Comparison of ENCODE assay signal across 8 mouse cellular contexts in genomic region chr19:42272003-42272963, GRCm38 (mm10). TPM values are rescaled to one million over a fixed set of nuclear protein-coding genes. Genes with fewer than 3 reads are reported as not detected.
DNase-seq lines count a peak whose midpoint lies in the region; ATAC-seq and TF ChIP-seq lines count a peak whose summit lies in the region.
"Had no signal": no experiment of that assay in that cellular context is flagged by ENCODE, and none has a peak within 500 bp of the region (broad histone marks: within the 10 kb centered on the region; RNA-seq: fewer than 3 reads in every experiment).

No protein-coding gene starts in this region.

- peak; percentile 32 for DNase-seq in Muller cell, postnatal 12 days (ENCODE audit: inconsistent ontology term)
- DNase-seq in brain, embryonic 14.5 days (ENCODE audit: low read depth) = peak; percentile 86
- DNase-seq in fibroblast of lung, adult 2 months (ENCODE audit: low read depth) = peak; percentile 32
- peak; percentile 89 to 93 for DNase-seq in left cerebral cortex, adult 18-20 months (ENCODE audit: low spot score in 2 of 2)
- DNase-seq in spleen, adult 2 months (ENCODE audit: low read depth in 1 of 2, low spot score in 2 of 2) = peak; percentile 3 to 36

- no peak for TF ChIP-seq POLR2A in brain, embryonic 14.5 days (IDR thresholded peaks at IDR 0.05; ENCODE audit: borderline replicate concordance, extremely low read depth, insufficient read depth, insufficient read length, poor library complexity, severe bottlenecking)
- TF ChIP-seq POLR2A in spleen, adult 2 months (IDR thresholded peaks at IDR 0.05; ENCODE audit: low read depth, low read length) = no peak

- H3K27me3 ChIP-seq in midbrain, embryonic 13.5 days = peaks cover 6% of the 10 kb centered on the region; the same call in 1 of the 2 replicates
- H3K27me3 ChIP-seq in spleen, adult 2 months (ENCODE audit: control insufficient read depth, insufficient read depth, low read length) = no peaks in the 10 kb centered on the region

- no peak overlapping the region for H3K4me2 ChIP-seq in midbrain, embryonic 13.5 days (replicated peaks)

- peak; percentile 88 for TF ChIP-seq CTCF in brain, embryonic 14.5 days (IDR thresholded peaks at IDR 0.05; ENCODE audit: borderline replicate concordance, extremely low read depth, insufficient read depth, insufficient read length)
- TF ChIP-seq CTCF in spleen, adult 2 months (IDR thresholded peaks at IDR 0.05; ENCODE audit: extremely low read depth, insufficient read depth, insufficient read length, insufficient replicate concordance) = peak; percentile 24; the same call in 1 of the 2 replicates

- 43% methylated on average over 14 of the region's 14 CpGs for WGBS in midbrain, embryonic 13.5 days
- WGBS in spleen, adult 2 months = 39% methylated on average over 14 of the region's 14 CpGs

- no peak overlapping the region for H3K4me3 ChIP-seq in midbrain, embryonic 13.5 days (replicated peaks)
- H3K4me3 ChIP-seq in spleen, adult 2 months (ENCODE audit: extremely low read depth, insufficient read depth, insufficient read length) = no peak overlapping the region
- H3K4me3 ChIP-seq: megakaryocyte, embryonic 14.5 days had no signal

- H3K36me3 ChIP-seq in midbrain, embryonic 13.5 days = no peaks in the 10 kb centered on the region
- no peaks in the 10 kb centered on the region for H3K36me3 ChIP-seq in spleen, adult 2 months (ENCODE audit: control insufficient read depth, insufficient read depth, low read length)

- ATAC-seq in hematopoietic stem cell, adult 5-6 weeks (replicated peaks in 1 of 2; ENCODE audit: insufficient read depth in 1 of 2, low FRiP score in 2 of 2, low TSS enrichment in 1 of 2, low read depth in 1 of 2, poor library complexity in 2 of 2, severe bottlenecking in 2 of 2) = peak; percentile 54 to 72; a peak in 2 of 4 replicates
- peak; percentile 70 for ATAC-seq in midbrain, embryonic 13.5 days

- H3K4me1 ChIP-seq in midbrain, embryonic 13.5 days (replicated peaks) = peaks cover 9% of the 10 kb centered on the region
- H3K4me1 ChIP-seq in spleen, adult 2 months (ENCODE audit: control insufficient read depth, insufficient read depth, insufficient read length) = no peaks in the 10 kb centered on the region

- no peak overlapping the region for H3K27ac ChIP-seq in midbrain, embryonic 13.5 days
- no peak overlapping the region for H3K27ac ChIP-seq in spleen, adult 2 months (ENCODE audit: insufficient read depth, low read length)

- no peak overlapping the region for H3K9ac ChIP-seq in midbrain, embryonic 13.5 days (replicated peaks)

- H3K9me3 ChIP-seq in midbrain, embryonic 13.5 days = no peaks in the 10 kb centered on the region
- H3K9me3 ChIP-seq: megakaryocyte, embryonic 14.5 days had no signal

RNA-seq across cellular contexts. Expression of gene Golga7b, which starts 24.9 kb away (rescaled TPM):
- 20.5 and 33.7 TPM in 2 replicates for polyA plus RNA-seq in brain, embryonic 14.5 days (2012; rRNA removed)
- not detected in 2 replicates for total RNA-seq in hematopoietic stem cell, adult 5-6 weeks (2017)
- total RNA-seq in left cerebral cortex, adult 18-20 months (2021) = 100 to 1,000 TPM; 112 to 119 TPM
- polyA plus RNA-seq in midbrain, embryonic 13.5 days (2015; fragmentation: Nextera tagmentation; extraction: Ambion mirVana) = 26.3 and 27.5 TPM in 2 replicates
- polyA plus RNA-seq in spleen, adult 2 months (2012; rRNA removed) = 0.11 TPM in 1 of 2 replicates, not detected in the other

Comparison
In these comparisons a context has a peak if more than half of its experiments do, and no peak if none do; other contexts are left out.
1. DNase-seq: peak in every context shown above with its lines; median percentile 91 in left cerebral cortex, adult 18-20 months; 86 in brain, embryonic 14.5 days; 32 in Muller cell, postnatal 12 days; 32 in fibroblast of lung, adult 2 months; 20 in spleen, adult 2 months.
2. RNA of gene Golga7b, which starts 24.9 kb away (polyA plus RNA-seq): 20.5 to 33.7 TPM in brain, embryonic 14.5 days and 26.3 to 27.5 TPM in midbrain, embryonic 13.5 days; 0.11 TPM in spleen, adult 2 months; every median in the first group is over 10 times any median in the second.